Mouse (Mus musculus) layer of hippocampus, adult 11-12 months (tissue): ENCODE results near the gene Nmt1.

ENCODE experiments used
- DNase-seq: peaks from one replicate; pipeline ENCODE4 v3.0.0; 2022; ENCODE audit warnings: low spot score

Nmt1 gene

DNA sequence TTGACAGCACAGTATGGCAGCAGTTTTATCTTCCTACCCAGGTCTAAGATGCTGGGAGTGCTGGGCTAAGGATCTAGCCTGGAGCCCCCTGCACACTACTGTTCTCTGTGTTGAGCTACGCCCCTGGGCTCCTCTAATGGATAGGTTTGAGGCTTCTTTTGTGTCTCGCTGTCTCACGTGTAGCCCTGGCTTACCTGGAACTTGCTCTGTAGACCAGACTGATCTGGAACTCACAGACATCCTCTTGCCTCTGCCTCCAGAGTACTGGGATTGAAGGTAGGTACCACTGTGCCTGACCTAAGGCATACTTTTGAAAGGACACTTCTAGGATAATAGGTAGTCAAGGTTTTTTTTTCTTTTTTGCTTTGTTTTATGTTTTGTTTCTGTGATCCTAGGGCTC lies 16.0 kb downstream of the Nmt1 start:
- no peak for DNase-seq

DNA sequence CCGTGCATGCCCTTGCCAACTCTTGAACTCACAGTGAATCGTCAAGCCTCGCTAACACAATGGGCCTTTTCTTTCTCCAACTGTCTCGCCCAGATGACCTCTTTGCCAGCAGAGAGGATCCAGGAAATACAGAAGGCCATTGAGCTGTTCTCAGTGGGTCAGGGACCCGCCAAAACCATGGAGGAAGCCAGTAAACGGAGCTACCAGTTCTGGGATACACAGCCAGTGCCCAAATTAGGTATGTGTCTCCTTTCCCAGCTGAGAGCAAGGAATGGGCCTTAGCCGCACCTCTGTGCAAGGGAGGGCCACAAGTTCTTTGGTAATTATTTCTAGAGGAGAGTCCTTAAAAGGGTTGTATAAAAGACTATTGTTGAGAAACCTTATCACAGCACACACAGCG lies 18.3 kb downstream of the Nmt1 start:
- no peak for DNase-seq

DNA sequence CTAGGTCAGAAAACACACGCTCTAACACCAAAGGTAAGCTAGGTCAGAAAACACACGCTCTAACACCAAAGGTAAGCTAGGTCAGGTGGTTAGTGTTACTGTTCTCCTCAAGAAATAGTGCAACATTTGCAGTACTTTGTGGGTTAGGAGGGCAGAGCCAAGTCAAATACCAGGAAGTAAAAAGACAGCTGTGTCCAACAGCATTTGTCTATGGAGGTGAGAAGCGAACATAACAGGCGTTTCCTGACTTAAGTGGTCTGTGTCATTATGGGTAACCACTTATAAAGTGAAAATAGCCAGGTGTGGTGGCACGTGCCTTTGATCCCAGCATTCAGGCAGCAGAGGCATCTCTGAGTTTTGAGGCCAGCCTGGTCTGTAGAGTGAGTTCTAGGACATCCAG lies 21.6 kb downstream of the Nmt1 start:
- no peak for DNase-seq

GRCm38 (mm10) chr11:103050153-103050552 lies 22.2 kb downstream of the Nmt1 start:
- no peak for DNase-seq

- DNase-seq = peak; percentile 77
Measured at GRCm38 (mm10) chr11:103051249-103051691, 23.3 kb downstream of the Nmt1 start.

DNA sequence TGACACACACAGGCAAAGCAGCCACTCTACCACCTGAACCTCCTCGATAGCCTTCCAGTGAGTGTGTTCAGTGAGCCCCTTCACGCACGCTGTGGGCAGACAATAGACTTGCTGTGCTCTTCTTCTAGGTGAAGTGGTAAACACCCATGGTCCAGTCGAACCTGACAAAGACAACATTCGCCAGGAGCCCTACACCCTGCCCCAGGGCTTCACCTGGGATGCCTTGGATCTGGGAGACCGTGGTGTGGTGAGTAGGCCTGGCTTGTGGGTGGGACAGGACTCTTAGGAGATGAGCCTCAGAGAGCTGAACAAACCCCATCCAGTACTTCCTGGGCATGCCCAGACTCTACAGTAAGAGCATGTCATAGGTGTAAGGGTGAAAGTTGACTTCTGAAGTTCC lies 24.1 kb downstream of the Nmt1 start:
- no peak for DNase-seq

- DNase-seq = no peak
Measured at GRCm38 (mm10) chr11:103053191-103054076, 25.4 kb downstream of the Nmt1 start.

DNA sequence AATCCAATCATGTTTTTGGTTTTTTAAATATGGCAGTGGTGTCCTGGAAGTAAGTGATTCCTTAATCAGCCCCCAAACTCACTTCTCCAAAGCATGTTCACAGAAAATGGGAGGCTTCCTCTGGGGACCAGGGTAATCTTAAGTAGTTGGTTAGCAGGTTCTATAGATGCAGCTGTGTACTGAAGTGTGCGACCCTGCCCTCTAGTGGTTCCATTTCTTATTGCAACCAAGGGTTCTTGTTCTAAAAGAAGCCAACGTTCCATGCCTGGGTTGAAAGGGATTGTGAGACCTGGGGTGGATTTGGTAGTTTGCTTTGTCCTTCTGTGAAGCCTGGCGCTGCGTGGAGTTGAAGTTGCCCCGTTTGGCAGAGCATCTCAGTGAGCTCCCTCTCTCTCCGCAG lies 26.8 kb downstream of the Nmt1 start:
- peak; percentile 91 for DNase-seq

DNA sequence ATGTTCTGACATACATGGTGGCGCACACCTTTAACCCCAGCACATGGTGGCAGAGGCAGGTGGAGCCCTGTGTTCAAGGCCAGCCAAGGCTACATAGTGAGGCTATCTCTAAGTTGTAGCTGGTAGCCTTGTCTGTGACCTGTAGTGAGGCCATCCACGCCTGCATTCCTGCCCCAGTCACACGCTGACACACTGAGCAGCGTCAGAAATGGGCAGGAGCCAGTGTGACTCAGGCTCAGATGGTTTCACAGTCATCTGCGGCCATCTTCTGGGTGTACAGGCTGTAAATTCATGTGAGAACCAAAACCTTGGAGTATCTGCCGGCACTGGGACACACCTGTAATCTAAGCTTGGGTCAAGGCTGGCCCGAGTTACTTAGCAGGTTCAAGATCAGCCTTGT lies 28.6 kb downstream of the Nmt1 start:
- DNase-seq = no peak

- no peak for DNase-seq
Measured at GRCm38 (mm10) chr11:103058499-103059085, 30.6 kb downstream of the Nmt1 start.

DNA sequence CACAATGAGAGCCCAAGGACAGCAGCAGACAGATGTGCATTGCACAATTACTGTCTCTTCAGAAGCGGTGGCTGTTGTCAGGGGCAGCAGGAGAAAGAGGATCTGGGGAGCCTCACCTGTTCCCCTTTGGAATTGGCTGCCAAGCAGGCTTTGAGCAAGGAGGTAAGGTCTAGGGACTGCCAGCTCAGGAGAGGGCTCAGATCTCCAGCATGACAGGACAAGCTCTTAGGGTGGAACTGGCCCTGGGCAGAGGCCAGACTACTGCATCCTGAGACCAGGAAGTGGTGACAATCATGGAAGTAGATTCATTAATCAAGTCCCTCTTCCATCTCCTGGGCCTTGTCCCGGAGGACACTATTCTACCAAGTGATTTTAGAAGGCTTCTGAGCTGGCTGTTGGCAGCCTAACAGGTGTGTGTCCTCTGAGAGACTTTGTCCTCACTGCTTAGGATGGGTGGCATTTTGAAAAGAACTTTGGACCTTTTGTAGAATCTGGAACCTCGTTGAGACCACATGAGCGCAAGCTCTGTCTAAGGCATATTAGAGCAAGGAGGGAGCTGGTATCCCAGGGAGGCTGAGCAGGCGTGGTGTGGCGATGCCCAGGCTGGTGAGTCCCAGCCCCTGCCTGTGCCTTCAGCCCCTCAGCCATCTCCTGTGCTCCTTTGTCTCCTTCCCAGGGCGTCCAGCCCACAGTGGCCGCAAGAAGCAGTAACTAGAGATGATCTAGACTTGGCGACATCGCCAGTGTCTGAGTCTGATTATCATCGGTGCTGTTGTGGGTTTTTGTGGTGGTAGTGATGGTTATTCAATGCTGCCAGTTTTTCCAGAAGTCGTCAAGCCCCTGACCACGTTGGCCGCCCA lies 38.4 kb downstream of the Nmt1 start:
- DNase-seq = no peak

GRCm38 (mm10) chr11:103067051-103067361 lies 39.0 kb downstream of the Nmt1 start:
- DNase-seq = no peak

GRCm38 (mm10) chr11:103067457-103068001 lies 39.5 kb downstream of the Nmt1 start:
- DNase-seq = no peak

- no peak for DNase-seq
Measured at GRCm38 (mm10) chr11:103068272-103068671, 40.3 kb downstream of the Nmt1 start.

DNA sequence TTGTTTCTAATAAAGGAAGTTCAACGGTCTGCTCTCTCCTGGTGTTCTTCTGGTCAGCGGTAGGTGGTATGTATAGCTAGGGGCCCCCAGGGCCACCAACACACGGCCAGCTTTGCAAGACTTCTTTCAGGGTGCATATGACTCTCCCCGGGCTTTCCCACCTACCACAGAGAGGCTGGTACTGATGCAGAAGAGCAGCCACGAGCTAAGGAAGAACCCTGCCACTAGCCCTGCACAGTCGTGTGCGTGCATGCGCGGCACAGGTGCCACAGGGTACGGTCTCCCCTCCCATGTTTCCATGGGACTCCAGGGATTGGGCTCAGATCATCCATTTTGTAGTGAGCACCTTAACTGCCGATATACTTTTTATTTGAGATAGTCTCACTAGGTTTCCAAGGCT lies 40.9 kb downstream of the Nmt1 start:
- no peak for DNase-seq

- DNase-seq = no peak
Measured at GRCm38 (mm10) chr11:103069731-103070130, 41.7 kb downstream of the Nmt1 start.

- no peak for DNase-seq
Measured at GRCm38 (mm10) chr11:103070322-103070880, 42.4 kb downstream of the Nmt1 start.

- no peak for DNase-seq
Measured at GRCm38 (mm10) chr11:103073671-103074070, 45.7 kb downstream of the Nmt1 start.

DNA sequence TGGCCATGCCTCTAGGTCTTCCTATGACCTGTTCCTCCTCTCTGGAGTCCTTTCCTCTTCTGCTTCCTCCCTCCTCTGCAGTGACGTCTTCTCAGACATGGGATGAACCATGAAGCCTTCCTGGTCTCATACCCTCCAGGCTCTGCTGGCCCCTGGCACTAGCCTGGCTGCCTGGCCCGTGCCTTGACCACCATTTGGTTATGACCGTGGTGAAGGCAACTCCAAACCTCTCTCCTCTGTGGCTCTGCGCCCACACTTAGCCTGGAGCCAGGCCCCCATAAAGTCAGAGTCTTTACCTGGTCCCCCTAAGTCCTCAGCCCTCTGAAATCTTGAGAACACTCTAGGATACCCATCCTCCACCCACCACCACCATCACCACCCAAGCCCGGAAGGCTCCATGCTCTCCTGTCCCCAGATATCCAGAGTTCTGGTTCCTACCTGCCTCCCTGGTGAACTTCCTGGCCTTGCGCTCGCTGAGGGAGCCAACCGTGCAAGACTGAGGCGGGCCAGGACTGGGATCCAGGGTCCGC lies 46.2 kb downstream of the Nmt1 start:
- DNase-seq = no peak

GRCm38 (mm10) chr11:103074796-103075323 lies 46.9 kb downstream of the Nmt1 start:
- no peak for DNase-seq

GRCm38 (mm10) chr11:103076010-103076409 lies 48.0 kb downstream of the Nmt1 start:
- no peak for DNase-seq

- no peak for DNase-seq
Measured at GRCm38 (mm10) chr11:103076581-103076980, 48.6 kb downstream of the Nmt1 start.
